Mouse (Mus musculus): ENCODE measurements around the gene Mterf1b.

Mterf1b gene

GRCm38 (mm10) chr5:4245004-4245403, 52.8 kb downstream of the Mterf1b start:
- DNase-seq (ENCODE audit: low read depth, low spot score), result no peak

- DNase-seq (ENCODE audit: low read depth, low spot score), result no peak
Observed at GRCm38 (mm10) chr5:4246095-4246494, 53.9 kb downstream of the Mterf1b start.

All from A20 (cell line).